Mouse (Mus musculus): ENCODE data around the gene Sgcd. TPM values are rescaled to one million over a fixed set of nuclear protein-coding genes. Genes with fewer than 3 reads are reported as not detected.

Sgcd gene
- total and polyA plus RNA-seq, 3 experiments = 0.38 to 2.4 (median 0.43) TPM

DNA sequence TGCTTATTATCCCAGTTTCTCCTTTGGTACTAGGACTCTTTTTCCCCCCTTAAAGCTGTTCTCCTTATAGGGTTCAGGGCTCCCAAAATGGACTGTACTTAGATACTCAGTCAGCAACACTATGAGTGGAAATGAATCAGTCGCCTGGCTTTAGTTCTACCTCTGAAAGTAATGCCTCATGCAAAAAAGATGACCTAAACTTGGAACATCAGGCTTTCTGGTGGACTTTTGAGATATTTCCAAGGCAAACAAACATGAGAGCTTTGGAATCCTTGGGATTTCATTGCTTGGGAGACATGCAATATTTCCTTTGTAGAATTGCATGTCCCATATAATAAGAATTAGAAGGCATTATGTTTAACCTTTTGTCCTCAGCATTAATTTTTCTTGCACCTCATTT lies 859.6 kb downstream of the Sgcd start:
- in situ Hi-C loops (cut with MboI; ENCODE audit: low pct_ligation_motif_present, low pct_unique_long_range_greater_than_20kb, low sequenced_read_pairs) (no loop called here), dilution Hi-C loops (cut with MboI; ENCODE audit: extremely low pct_ligation_motif_present, extremely low pct_unique_long_range_greater_than_20kb, low sequenced_read_pairs) (no loop called here)
- no peak for TF ChIP-seq POLR2AphosphoS2 (IDR thresholded peaks at IDR 0.05; ENCODE audit: low read depth, low read length)
- TF ChIP-seq E2F4 (IDR thresholded peaks at IDR 0.05; ENCODE audit: insufficient replicate concordance, low read depth, low read length) = no peak
- H3K9me3 ChIP-seq (replicated peaks; ENCODE audit: low read length) = no peaks in the 10 kb centered on the region
- H3K4me3 ChIP-seq (replicated peaks in 1 of 3; ENCODE audit: low read depth in 2 of 3, low read length in 2 of 3, poor library complexity in 1 of 3) = no peak overlapping the region
- H3K27me3 ChIP-seq (replicated peaks) = no peaks in the 10 kb centered on the region
- H3K79me2 ChIP-seq (replicated peaks; ENCODE audit: control insufficient read depth, extremely low read depth, insufficient read depth, poor library complexity, severe bottlenecking) = no peaks in the 10 kb centered on the region
- DNase-seq (ENCODE audit: extremely low read depth) = no peak
- no peaks in the 10 kb centered on the region for H3K36me3 ChIP-seq (replicated peaks in 1 of 2; ENCODE audit: control insufficient read depth in 1 of 2, insufficient read depth in 1 of 2, low read length in 1 of 2)
- no peak overlapping the region for H3K27ac ChIP-seq (ENCODE audit: insufficient read depth, low read depth)
- H3K9ac ChIP-seq (ENCODE audit: insufficient read depth, low read depth) = no peak overlapping the region
- H3K4me2 ChIP-seq (ENCODE audit: insufficient read depth, low read depth, poor library complexity, severe bottlenecking) = no peak overlapping the region
- no peaks in the 10 kb centered on the region for H3K4me1 ChIP-seq (ENCODE audit: control insufficient read depth in 1 of 2, insufficient read depth in 2 of 2)

DNA sequence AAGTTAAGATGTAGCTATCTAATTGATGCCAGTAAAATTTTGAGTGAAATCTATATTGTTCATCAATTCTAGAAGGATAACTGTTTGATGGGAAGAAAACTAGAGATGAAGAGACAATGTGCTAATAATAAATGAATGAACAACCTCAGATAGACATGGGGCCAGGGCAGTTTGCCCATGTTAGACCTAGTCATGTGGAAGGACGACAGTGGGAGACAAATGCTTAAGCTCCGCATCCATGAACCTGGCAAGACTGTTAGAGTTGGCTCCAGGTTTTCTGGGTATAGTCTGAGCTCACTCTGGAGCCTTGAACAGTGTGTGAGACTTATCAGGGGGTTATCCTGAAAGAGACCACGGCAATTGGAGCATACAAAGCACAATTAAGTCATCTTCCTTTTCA lies 860.4 kb downstream of the Sgcd start:
- dilution Hi-C loops (cut with MboI; ENCODE audit: extremely low pct_ligation_motif_present, extremely low pct_unique_long_range_greater_than_20kb, low sequenced_read_pairs) = no loop called here
- no peak for DNase-seq (ENCODE audit: extremely low read depth)
- TF ChIP-seq CHD2 (IDR thresholded peaks at IDR 0.05; ENCODE audit: low read length) (no peak), NELFE (IDR thresholded peaks at IDR 0.05; ENCODE audit: low read depth, low read length) (no peak), USF1 (IDR thresholded peaks at IDR 0.05; ENCODE audit: low read depth, low read length) (no peak), E2F4 (IDR thresholded peaks at IDR 0.05; ENCODE audit: insufficient replicate concordance, low read depth, low read length) (no peak), PAX5 (IDR thresholded peaks at IDR 0.05; ENCODE audit: low read length) (no peak), TBP (conservative IDR thresholded peaks at IDR 0.05; ENCODE audit: low read depth, low read length) (no peak), KAT2A (IDR thresholded peaks at IDR 0.05; ENCODE audit: insufficient replicate concordance, low read length) (no peak), SIN3A (IDR thresholded peaks at IDR 0.05; ENCODE audit: low read length) (no peak), TCF12 (IDR thresholded peaks at IDR 0.05; ENCODE audit: low read depth, low read length) (no peak), SMC3 (IDR thresholded peaks at IDR 0.05; ENCODE audit: low read depth, low read length) (no peak), HCFC1 (IDR thresholded peaks at IDR 0.05; ENCODE audit: low read depth, low read length) (no peak), MYC (IDR thresholded peaks at IDR 0.05; ENCODE audit: low read depth, low read length) (no peak), GABPA (IDR thresholded peaks at IDR 0.05; ENCODE audit: insufficient replicate concordance, low read depth, low read length) (no peak), CTCF (conservative IDR thresholded peaks at IDR 0.05 in 1 of 2, IDR thresholded peaks at IDR 0.05 in 1 of 2; ENCODE audit: low read depth in 2 of 2, low read length in 2 of 2) (no peak), RAD21 (IDR thresholded peaks at IDR 0.05; ENCODE audit: low read depth, low read length) (no peak), NRF1 (IDR thresholded peaks at IDR 0.05; ENCODE audit: low read depth, low read length) (no peak), POLR2AphosphoS2 (IDR thresholded peaks at IDR 0.05; ENCODE audit: low read depth, low read length) (no peak), EP300 (IDR thresholded peaks at IDR 0.05; ENCODE audit: low read length) (no peak), ZC3H11A (IDR thresholded peaks at IDR 0.05; ENCODE audit: low read depth, low read length) (no peak), MEF2A (IDR thresholded peaks at IDR 0.05; ENCODE audit: borderline replicate concordance, low read depth, low read length) (no peak)
- Histone ChIP-seq H3K4me2 (ENCODE audit: insufficient read depth, low read depth, poor library complexity, severe bottlenecking) (no peak overlapping the region), H3K9ac (ENCODE audit: insufficient read depth, low read depth) (no peak overlapping the region), H3K4me3 (replicated peaks in 1 of 3; ENCODE audit: low read depth in 2 of 3, low read length in 2 of 3, poor library complexity in 1 of 3) (no peak overlapping the region), H3K27ac (ENCODE audit: insufficient read depth, low read depth) (no peak overlapping the region), H3K4me1 (ENCODE audit: control insufficient read depth in 1 of 2, insufficient read depth in 2 of 2) (no peaks in the 10 kb centered on the region), H3K79me2 (replicated peaks; ENCODE audit: control insufficient read depth, extremely low read depth, insufficient read depth, poor library complexity, severe bottlenecking) (no peaks in the 10 kb centered on the region), H3K27me3 (replicated peaks) (no peaks in the 10 kb centered on the region), H3K9me3 (replicated peaks; ENCODE audit: low read length) (no peaks in the 10 kb centered on the region), H3K36me3 (replicated peaks in 1 of 2; ENCODE audit: control insufficient read depth in 1 of 2, insufficient read depth in 1 of 2, low read length in 1 of 2) (no peaks in the 10 kb centered on the region)
- in situ Hi-C loops (cut with MboI; ENCODE audit: low pct_ligation_motif_present, low pct_unique_long_range_greater_than_20kb, low sequenced_read_pairs) = no loop called here
